Mouse (Mus musculus) midbrain, postnatal 0 days (tissue): ENCODE results near the gene Apbb2. TPM values are rescaled to one million over a fixed set of nuclear protein-coding genes. Genes with fewer than 3 reads are reported as not detected.
A peak's percentile ranks its signal among the peaks of the same experiment; 100 is the strongest.

Source experiments
- ATAC-seq: fragments of 200-750 bp; cut with Nextera tagmentation; 2 replicates; pipeline ENCODE4 v1.8.0; 2017; ENCODE audit warnings: moderate number of reproducible peaks, mild to moderate bottlenecking, moderate TSS enrichment, moderate library complexity; ENCODE audit not compliant: low FRiP score
- DNase-seq: peaks from one replicate; pipeline ENCODE4 v3.0.0-alpha.2; 2015; ENCODE audit warnings: low spot score
- H3K27ac ChIP-seq: fragments of 300-500 bp; sonication (generic); 2 replicates; pipeline ENCODE4 v1.5.1; 2014; ENCODE audit warnings: low read depth, mild to moderate bottlenecking, low read length, mixed read lengths
- H3K27me3 ChIP-seq: fragments of 300-500 bp; sonication (generic); 2 replicates; pipeline ENCODE4 v1.6.1; 2014; ENCODE audit warnings: low read length, control low read depth, mixed read lengths; ENCODE audit not compliant: insufficient read depth
- H3K36me3 ChIP-seq: fragments of 300-500 bp; sonication (generic); 2 replicates; pipeline ENCODE4 v1.6.1; 2014; ENCODE audit warnings: low read length, control low read depth, mixed read lengths; ENCODE audit not compliant: insufficient read depth
- H3K4me1 ChIP-seq: fragments of 300-500 bp; sonication (generic); 2 replicates; pipeline ENCODE4 v1.6.1; 2014; ENCODE audit warnings: mild to moderate bottlenecking, control low read depth, antibody characterized with exemption, low read length, mixed read lengths; ENCODE audit not compliant: insufficient read depth
- H3K4me2 ChIP-seq: fragments of 300-500 bp; sonication (generic); 2 replicates; pipeline ENCODE4 v1.6.1; 2014; ENCODE audit warnings: low read depth, mild to moderate bottlenecking, low read length, mixed read lengths; ENCODE audit not compliant: poor library complexity, severe bottlenecking
- H3K4me3 ChIP-seq: fragments of 300-500 bp; sonication (generic); 2 replicates; pipeline ENCODE4 v1.5.1; 2014; ENCODE audit warnings: low read depth, mild to moderate bottlenecking, low read length, moderate library complexity
- H3K9ac ChIP-seq: fragments of 300-500 bp; sonication (generic); replicated peaks from 2 replicates; pipeline ENCODE4 v1.6.1; 2014; ENCODE audit warnings: mild to moderate bottlenecking, low read length, moderate library complexity, mixed read lengths; ENCODE audit not compliant: poor library complexity, severe bottlenecking
- H3K9me3 ChIP-seq: fragments of 300-500 bp; sonication (generic); 2 replicates; pipeline ENCODE4 v1.6.1; 2016; ENCODE audit warnings: low read length, control low read depth
- CTCF ChIP-seq: IDR thresholded peaks from 2 replicates; pipeline ENCODE4 v1.5.1; 2016; ENCODE audit warnings: antibody characterized with exemption, mild to moderate bottlenecking
- WGBS: fragments of 180-500 bp; shearing (Covaris S2); extraction: QIAGEN DNeasy Blood & Tissue Kit; methylation state at CpG from one replicate; pipeline ENCODE4 v1.1.7; 2014; 5-methylcytosine and 5-hydroxymethylcytosine counted together
- polyA plus RNA-seq: library from polyadenylated mRNA; unstranded; fragments of >200 nt; fragmentation: Nextera tagmentation; extraction: Ambion mirVana; gene quantifications from 2 replicates; pipeline ENCODE4 v1.2.1, GENCODE M21; 2015
- total RNA-seq: library from RNA; depleted of rRNA; stranded (reverse); fragments of >200 nt; gene quantifications from 2 replicates; pipeline ENCODE4 v1.2.3, GENCODE M21; 2014; rRNA removed

Apbb2 gene
- total and polyA plus RNA-seq, 2 experiments from 2014 or later, result 60.6 to 76.0 TPM

GRCm38 (mm10) chr5:66255044-66255443 lies 363.5 kb downstream of the Apbb2 start:
- DNase-seq (no peak), ATAC-seq (no peak)
- TF ChIP-seq CTCF, result no peak
- Histone ChIP-seq H3K9me3 (no peaks in the 10 kb centered on the region), H3K27ac (no peak overlapping the region), H3K36me3 (no peaks in the 10 kb centered on the region), H3K4me1 (peaks cover 2% of the 10 kb centered on the region; the same call in 1 of the 2 replicates), H3K4me3 (no peak overlapping the region), H3K9ac (no peak overlapping the region), H3K27me3 (no peaks in the 10 kb centered on the region), H3K4me2 (no peak overlapping the region)
- WGBS, result 93% methylated on average over 10 of the region's 10 CpGs

- no peak for ATAC-seq
- TF ChIP-seq CTCF, result peak; percentile 68
- peak; percentile 52 for DNase-seq
- Histone ChIP-seq H3K27ac (no peak overlapping the region), H3K4me3 (no peak overlapping the region), H3K9ac (no peak overlapping the region), H3K4me1 (no peaks in the 10 kb centered on the region), H3K9me3 (no peaks in the 10 kb centered on the region), H3K36me3 (no peaks in the 10 kb centered on the region), H3K27me3 (no peaks in the 10 kb centered on the region), H3K4me2 (no peak overlapping the region)
- 47% methylated on average over 5 of the region's 5 CpGs for WGBS
These were observed 365.4 kb downstream of the Apbb2 start for GRCm38 (mm10) chr5:66253219-66253618.

Other genes starting within 250 kb of the Apbb2 start
- 1,819 and 2,069 TPM in 2 replicates for gene Uchl1, start 57.3 kb upstream of the Apbb2 start, total RNA-seq
- gene Uchl1, start 57.3 kb upstream of the Apbb2 start, polyA plus RNA-seq, result 2,098 and 2,247 TPM in 2 replicates
- 97.8 and 119 TPM in 2 replicates for gene Limch1, start 127.0 kb upstream of the Apbb2 start, total RNA-seq
- gene Limch1, start 127.0 kb upstream of the Apbb2 start, polyA plus RNA-seq, result 46.6 and 46.7 TPM in 2 replicates